Mouse (Mus musculus) ES-Bruce4 (cell line): ENCODE measurements around the gene Ankmy1. TPM values are rescaled to one million over a fixed set of nuclear protein-coding genes. Genes with fewer than 3 reads are reported as not detected.

Source experiments
- H3K27ac ChIP-seq: 2 replicates; pipeline ENCODE4 v1.5.1; 2012; ENCODE audit warnings: low read length, inconsistent platforms; ENCODE audit not compliant: insufficient read depth
- H3K27me3 ChIP-seq: 2 replicates; pipeline ENCODE4 v1.6.1; 2012; ENCODE audit warnings: mild to moderate bottlenecking, low read length, inconsistent platforms; ENCODE audit not compliant: control insufficient read depth, poor library complexity, insufficient read depth, severe bottlenecking
- H3K36me3 ChIP-seq: 2 replicates; pipeline ENCODE4 v1.6.1; 2012; ENCODE audit warnings: inconsistent platforms, mild to moderate bottlenecking, low read length, moderate library complexity; ENCODE audit not compliant: control insufficient read depth, poor library complexity, insufficient read depth, severe bottlenecking
- H3K4me1 ChIP-seq: one replicate; pipeline ENCODE4 v1.8.1; 2011; ENCODE audit warnings: low read length; ENCODE audit not compliant: control insufficient read depth, insufficient read depth
- H3K4me3 ChIP-seq: 2 replicates; pipeline ENCODE4 v1.5.1; 2011; ENCODE audit warnings: low read depth, mild to moderate bottlenecking, low read length
- H3K9ac ChIP-seq: 2 replicates; pipeline ENCODE4 v1.6.1; 2012; ENCODE audit warnings: low read depth, mild to moderate bottlenecking, inconsistent platforms; ENCODE audit not compliant: poor library complexity, severe bottlenecking
- H3K9me3 ChIP-seq: replicated peaks from 2 replicates; pipeline ENCODE4 v1.6.1; 2012; ENCODE audit warnings: mild to moderate bottlenecking, low read length, inconsistent platforms; ENCODE audit not compliant: control insufficient read depth, poor library complexity, insufficient read depth, severe bottlenecking
- CTCF ChIP-seq: IDR thresholded peaks from one replicate; pipeline ENCODE4 v1.8.1; 2011; ENCODE audit warnings: low read depth, low read length
- EP300 ChIP-seq: IDR thresholded peaks from 2 replicates; pipeline ENCODE4 v1.6.1; 2011; ENCODE audit warnings: low read depth, low read length; ENCODE audit not compliant: insufficient read depth
- POLR2A ChIP-seq: IDR thresholded peaks from one replicate; pipeline ENCODE4 v1.8.1; 2011; ENCODE audit warnings: low read length; ENCODE audit not compliant: insufficient read depth
- polyA plus RNA-seq: library from polyadenylated mRNA; stranded (reverse); fragments of >200 nt; gene quantifications from 2 replicates; pipeline ENCODE4 v1.2.4, GENCODE M21; 2011; ENCODE audit warnings: low read depth; ENCODE audit not compliant: missing spikeins, insufficient read depth, insufficient read length

The Ankmy1 gene
- polyA plus RNA-seq, 1 experiment = not detected

GRCm38 (mm10) chr1:92914993-92915392 is 12.3 kb upstream of the Ankmy1 start:
- no peaks in the 10 kb centered on the region for H3K27me3 ChIP-seq
- H3K36me3 ChIP-seq = no peaks in the 10 kb centered on the region
- TF ChIP-seq EP300 (no peak), CTCF (no peak), POLR2A (no peak)

GRCm38 (mm10) chr1:92914239-92914638 is 11.5 kb upstream of the Ankmy1 start:
- Histone ChIP-seq H3K27me3 (no peaks in the 10 kb centered on the region), H3K4me3 (no peak overlapping the region), H3K27ac (no peak overlapping the region), H3K4me1 (no peaks in the 10 kb centered on the region), H3K9me3 (no peaks in the 10 kb centered on the region), H3K9ac (no peak overlapping the region), H3K36me3 (no peaks in the 10 kb centered on the region)
- TF ChIP-seq POLR2A = no peak
- TF ChIP-seq CTCF = no peak
- TF ChIP-seq EP300 = no peak

More at GRCm38 (mm10) chr1:92914993-92915392, 12.3 kb upstream of the Ankmy1 start:
- Histone ChIP-seq H3K4me1 (no peaks in the 10 kb centered on the region), H3K27ac (no peak overlapping the region), H3K9me3 (no peaks in the 10 kb centered on the region), H3K4me3 (no peak overlapping the region), H3K9ac (no peak overlapping the region)

GRCm38 (mm10) chr1:92912286-92912685 is 9.6 kb upstream of the Ankmy1 start:
- Histone ChIP-seq H3K27ac (no peak overlapping the region), H3K36me3 (no peaks in the 10 kb centered on the region), H3K9ac (no peak overlapping the region), H3K9me3 (no peaks in the 10 kb centered on the region), H3K27me3 (no peaks in the 10 kb centered on the region), H3K4me1 (no peaks in the 10 kb centered on the region), H3K4me3 (no peak overlapping the region; the same call in 1 of the 2 replicates)
- TF ChIP-seq EP300 (no peak), CTCF (no peak), POLR2A (no peak)

- no peak for TF ChIP-seq EP300
- TF ChIP-seq POLR2A = no peak
- no peak for TF ChIP-seq CTCF
- Histone ChIP-seq H3K4me1 (no peaks in the 10 kb centered on the region), H3K36me3 (no peaks in the 10 kb centered on the region), H3K27ac (no peak overlapping the region), H3K9me3 (no peaks in the 10 kb centered on the region), H3K27me3 (no peaks in the 10 kb centered on the region), H3K4me3 (peak overlapping the region; percentile 75), H3K9ac (peak overlapping the region; percentile 89)
Measured at GRCm38 (mm10) chr1:92911721-92912138, 9.0 kb upstream of the Ankmy1 start.

- H3K4me3 ChIP-seq = peak overlapping the region; percentile 75
- no peaks in the 10 kb centered on the region for H3K9me3 ChIP-seq
- peak overlapping the region; percentile 89 for H3K9ac ChIP-seq
- no peaks in the 10 kb centered on the region for H3K4me1 ChIP-seq
- no peaks in the 10 kb centered on the region for H3K36me3 ChIP-seq
- H3K27ac ChIP-seq = no peak overlapping the region
- H3K27me3 ChIP-seq = no peaks in the 10 kb centered on the region
- TF ChIP-seq POLR2A (no peak), EP300 (no peak), CTCF (no peak)
Measured at GRCm38 (mm10) chr1:92910925-92911720, 8.4 kb upstream of the Ankmy1 start.

GRCm38 (mm10) chr1:92910239-92910885 is 7.7 kb upstream of the Ankmy1 start, which contains the start of gene Rnpepl1:
Rnpepl1 (plus strand) TSS chr1:92910783.
- Histone ChIP-seq H3K36me3 (no peaks in the 10 kb centered on the region), H3K27ac (no peak within 1 kb of the TSS), H3K9me3 (no peaks in the 10 kb centered on the region), H3K4me3 (peak within 1 kb of the TSS; percentile 81), H3K9ac (peak within 1 kb of the TSS; percentile 89), H3K27me3 (no peaks in the 10 kb centered on the region), H3K4me1 (no peaks in the 10 kb centered on the region)
- TF ChIP-seq CTCF (peak; percentile 37), EP300 (no peak)
